Mouse (Mus musculus): ENCODE results near the gene Senp5. TPM values are rescaled to one million over a fixed set of nuclear protein-coding genes. Genes with fewer than 3 reads are reported as not detected.

Senp5 gene
- polyA plus RNA-seq, 1 experiment = 25.6 TPM

DNA sequence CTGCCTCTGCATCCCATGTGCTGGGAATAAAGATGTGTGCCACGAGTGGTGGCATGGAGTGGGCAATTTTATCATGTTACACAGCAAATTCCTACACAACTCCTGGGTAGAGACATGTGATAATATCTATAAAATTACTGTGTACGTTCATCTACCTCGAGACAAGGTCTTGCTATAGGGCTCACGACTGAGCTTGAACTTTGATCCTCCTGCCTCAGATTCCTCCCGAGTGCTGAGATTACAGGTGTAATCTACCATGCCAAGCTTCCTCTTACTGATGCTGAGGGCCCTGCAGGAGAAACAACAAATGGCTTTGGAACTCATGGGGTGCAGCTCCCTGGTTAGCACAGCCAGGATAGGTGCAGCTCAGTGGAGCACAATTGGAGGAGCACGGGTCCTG lies 78.7 kb downstream of the Senp5 start:
- Histone ChIP-seq H3K27me3 (ENCODE audit: control insufficient read depth, insufficient read depth, low read length, poor library complexity, severe bottlenecking) (no peaks in the 10 kb centered on the region), H3K9me3 (replicated peaks; ENCODE audit: control insufficient read depth, insufficient read depth, low read length, poor library complexity, severe bottlenecking) (no peaks in the 10 kb centered on the region), H3K27ac (ENCODE audit: insufficient read depth, low read length) (no peak overlapping the region), H3K9ac (ENCODE audit: low read depth, poor library complexity, severe bottlenecking) (no peak overlapping the region), H3K36me3 (ENCODE audit: control insufficient read depth, insufficient read depth, low read length, poor library complexity, severe bottlenecking) (no peaks in the 10 kb centered on the region), H3K4me1 (ENCODE audit: control insufficient read depth, insufficient read depth, low read length) (no peaks in the 10 kb centered on the region), H3K4me3 (ENCODE audit: low read depth, low read length) (no peak overlapping the region)
- TF ChIP-seq EP300 (IDR thresholded peaks at IDR 0.05; ENCODE audit: insufficient read depth, low read depth, low read length) (no peak), POLR2A (IDR thresholded peaks at IDR 0.05; ENCODE audit: insufficient read depth, low read length) (no peak), CTCF (IDR thresholded peaks at IDR 0.05; ENCODE audit: low read depth, low read length) (no peak)

DNA sequence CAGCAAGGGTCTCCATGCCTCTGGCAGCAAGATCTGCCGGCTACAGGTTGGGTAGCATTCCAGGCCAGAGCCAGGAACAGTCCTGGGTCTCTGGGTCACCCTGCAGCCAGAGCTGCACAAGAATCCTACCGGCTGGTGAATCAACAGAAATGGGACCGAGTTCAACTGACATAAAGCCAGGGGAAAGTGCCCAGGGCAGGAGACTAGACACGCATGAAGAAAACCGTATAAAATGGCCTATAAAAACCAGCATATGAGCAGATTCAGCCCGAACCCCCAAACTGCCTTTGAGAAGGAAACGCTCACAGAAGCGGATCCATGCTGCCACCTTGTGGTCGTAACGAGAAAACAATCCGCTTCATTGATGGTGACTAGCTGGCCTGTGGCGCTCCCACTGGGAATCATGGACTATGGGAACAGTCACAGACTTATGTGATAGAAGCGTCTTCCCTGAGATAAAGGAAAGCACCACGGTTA lies 84.8 kb downstream of the Senp5 start:
- Histone ChIP-seq H3K4me3 (ENCODE audit: low read depth, low read length) (no peak overlapping the region), H3K4me1 (ENCODE audit: control insufficient read depth, insufficient read depth, low read length) (no peaks in the 10 kb centered on the region), H3K27me3 (ENCODE audit: control insufficient read depth, insufficient read depth, low read length, poor library complexity, severe bottlenecking) (no peaks in the 10 kb centered on the region), H3K27ac (ENCODE audit: insufficient read depth, low read length) (no peak overlapping the region), H3K9ac (ENCODE audit: low read depth, poor library complexity, severe bottlenecking) (no peak overlapping the region), H3K36me3 (ENCODE audit: control insufficient read depth, insufficient read depth, low read length, poor library complexity, severe bottlenecking) (no peaks in the 10 kb centered on the region), H3K9me3 (replicated peaks; ENCODE audit: control insufficient read depth, insufficient read depth, low read length, poor library complexity, severe bottlenecking) (no peaks in the 10 kb centered on the region)
- peak; percentile 93 for TF ChIP-seq CTCF (IDR thresholded peaks at IDR 0.05; ENCODE audit: low read depth, low read length)
- TF ChIP-seq EP300 (IDR thresholded peaks at IDR 0.05; ENCODE audit: insufficient read depth, low read depth, low read length) = no peak
- no peak for TF ChIP-seq POLR2A (IDR thresholded peaks at IDR 0.05; ENCODE audit: insufficient read depth, low read length)

DNA sequence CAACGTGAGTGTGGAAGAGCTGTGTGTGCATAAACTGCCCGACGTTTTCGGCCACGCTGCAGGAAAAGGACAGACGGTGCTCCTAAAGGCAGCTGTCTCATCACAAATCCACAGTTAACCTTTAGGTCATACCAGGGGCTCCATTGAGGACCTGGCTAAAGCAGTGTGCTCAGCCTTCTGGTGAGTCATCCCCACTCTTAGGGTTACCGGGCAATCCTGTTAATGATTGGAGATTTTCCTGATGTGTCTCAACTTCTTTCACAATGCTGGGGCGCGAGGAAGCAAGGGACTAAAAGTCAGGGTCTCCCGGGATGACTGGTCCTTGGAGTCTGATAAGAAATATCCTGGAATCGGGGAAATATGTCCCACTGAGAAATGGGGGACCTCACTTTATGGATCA lies 85.3 kb downstream of the Senp5 start:
- H3K9me3 ChIP-seq (replicated peaks; ENCODE audit: control insufficient read depth, insufficient read depth, low read length, poor library complexity, severe bottlenecking) = no peaks in the 10 kb centered on the region
- no peaks in the 10 kb centered on the region for H3K27me3 ChIP-seq (ENCODE audit: control insufficient read depth, insufficient read depth, low read length, poor library complexity, severe bottlenecking)
- no peak overlapping the region for H3K9ac ChIP-seq (ENCODE audit: low read depth, poor library complexity, severe bottlenecking)
- no peak for TF ChIP-seq EP300 (IDR thresholded peaks at IDR 0.05; ENCODE audit: insufficient read depth, low read depth, low read length)
- TF ChIP-seq CTCF (IDR thresholded peaks at IDR 0.05; ENCODE audit: low read depth, low read length) = no peak
- TF ChIP-seq POLR2A (IDR thresholded peaks at IDR 0.05; ENCODE audit: insufficient read depth, low read length) = no peak
- H3K4me1 ChIP-seq (ENCODE audit: control insufficient read depth, insufficient read depth, low read length) = no peaks in the 10 kb centered on the region
- no peak overlapping the region for H3K4me3 ChIP-seq (ENCODE audit: low read depth, low read length)
- no peaks in the 10 kb centered on the region for H3K36me3 ChIP-seq (ENCODE audit: control insufficient read depth, insufficient read depth, low read length, poor library complexity, severe bottlenecking)
- no peak overlapping the region for H3K27ac ChIP-seq (ENCODE audit: insufficient read depth, low read length)

DNA sequence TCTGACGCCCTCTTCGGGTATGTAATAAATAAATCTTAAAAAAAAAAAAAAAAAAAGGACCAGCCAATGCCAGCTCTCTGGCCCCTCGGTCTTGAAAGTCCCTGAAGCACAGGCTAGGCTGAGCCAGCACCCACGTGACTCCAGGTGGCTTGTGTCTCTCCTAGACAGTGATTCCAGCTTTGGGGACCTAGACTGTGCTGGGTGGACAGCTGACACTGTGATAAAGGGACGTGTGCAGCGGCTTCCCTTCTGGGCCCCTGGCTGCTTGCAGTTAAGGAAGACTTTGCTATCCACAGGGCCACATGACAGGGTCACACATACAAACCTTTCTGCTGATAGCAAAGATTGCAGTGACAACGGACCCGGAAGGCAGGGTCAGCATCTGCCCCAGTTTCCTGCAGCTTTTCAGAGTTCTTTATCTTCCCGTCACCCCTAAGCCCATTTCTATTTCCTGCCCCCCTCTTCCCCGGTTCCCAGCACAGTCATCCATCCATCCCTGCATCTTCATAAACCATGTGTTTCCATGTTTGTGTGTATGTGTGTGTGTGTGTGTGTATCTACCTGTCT lies 92.7 kb downstream of the Senp5 start:
- Histone ChIP-seq H3K4me1 (ENCODE audit: control insufficient read depth, insufficient read depth, low read length) (no peaks in the 10 kb centered on the region), H3K36me3 (ENCODE audit: control insufficient read depth, insufficient read depth, low read length, poor library complexity, severe bottlenecking) (no peaks in the 10 kb centered on the region), H3K9ac (ENCODE audit: low read depth, poor library complexity, severe bottlenecking) (no peak overlapping the region), H3K4me3 (ENCODE audit: low read depth, low read length) (no peak overlapping the region), H3K27ac (ENCODE audit: insufficient read depth, low read length) (no peak overlapping the region), H3K27me3 (ENCODE audit: control insufficient read depth, insufficient read depth, low read length, poor library complexity, severe bottlenecking) (no peaks in the 10 kb centered on the region), H3K9me3 (replicated peaks; ENCODE audit: control insufficient read depth, insufficient read depth, low read length, poor library complexity, severe bottlenecking) (no peaks in the 10 kb centered on the region)
- TF ChIP-seq EP300 (IDR thresholded peaks at IDR 0.05; ENCODE audit: insufficient read depth, low read depth, low read length) = no peak
- TF ChIP-seq POLR2A (IDR thresholded peaks at IDR 0.05; ENCODE audit: insufficient read depth, low read length) = no peak
- no peak for TF ChIP-seq CTCF (IDR thresholded peaks at IDR 0.05; ENCODE audit: low read depth, low read length)

Other genes with a start within 250 kb of the Senp5 start
- not detected in 2 replicates for gene Meltf, start 124.5 kb downstream of the Senp5 start, polyA plus RNA-seq (2011; ENCODE audit: insufficient read depth, insufficient read length, low read depth, missing spikeins)
- not detected in 2 replicates for gene Pigz, start 69.4 kb downstream of the Senp5 start, polyA plus RNA-seq (2011; ENCODE audit: insufficient read depth, insufficient read length, low read depth, missing spikeins)
- gene 0610012G03Rik, start 54.8 kb downstream of the Senp5 start, polyA plus RNA-seq (2011; ENCODE audit: insufficient read depth, insufficient read length, low read depth, missing spikeins) = 15.6 and 17.7 TPM in 2 replicates
- gene Ncbp2, start 54.8 kb downstream of the Senp5 start, polyA plus RNA-seq (2011; ENCODE audit: insufficient read depth, insufficient read length, low read depth, missing spikeins) = 84.8 and 90.2 TPM in 2 replicates
- 76.8 and 81.0 TPM in 2 replicates for gene Pak2, start 76.1 kb upstream of the Senp5 start, polyA plus RNA-seq (2011; ENCODE audit: insufficient read depth, insufficient read length, low read depth, missing spikeins)
- gene Pigx, start 96.5 kb upstream of the Senp5 start, polyA plus RNA-seq (2011; ENCODE audit: insufficient read depth, insufficient read length, low read depth, missing spikeins) = 69.1 and 69.2 TPM in 2 replicates
- gene Cep19, start 96.5 kb upstream of the Senp5 start, polyA plus RNA-seq (2011; ENCODE audit: insufficient read depth, insufficient read length, low read depth, missing spikeins) = 12.7 and 13.0 TPM in 2 replicates
- gene Nrros, start 162.3 kb upstream of the Senp5 start, polyA plus RNA-seq (2011; ENCODE audit: insufficient read depth, insufficient read length, low read depth, missing spikeins) = 0.61 and 1.1 TPM in 2 replicates
- not detected in 2 replicates for gene Bex6, start 176.5 kb upstream of the Senp5 start, polyA plus RNA-seq (2011; ENCODE audit: insufficient read depth, insufficient read length, low read depth, missing spikeins)
- 15.5 and 16.0 TPM in 2 replicates for gene Fbxo45, start 243.9 kb upstream of the Senp5 start, polyA plus RNA-seq (2011; ENCODE audit: insufficient read depth, insufficient read length, low read depth, missing spikeins)
- 15.9 and 17.5 TPM in 2 replicates for gene Wdr53, start 243.9 kb upstream of the Senp5 start, polyA plus RNA-seq (2011; ENCODE audit: insufficient read depth, insufficient read length, low read depth, missing spikeins)

Data from ES-Bruce4 (cell line).